Mouse (Mus musculus) stomach, embryonic 15.5 days (tissue): Measurements from ENCODE around the gene Alox8. TPM values are rescaled to one million over a fixed set of nuclear protein-coding genes. Genes with fewer than 3 reads are reported as not detected.

Experiments used
- ATAC-seq: fragments of 200-750 bp; cut with Nextera tagmentation; 2 replicates; pipeline ENCODE4 v1.8.0; 2017; ENCODE audit warnings: low read depth, moderate number of reproducible peaks, moderate TSS enrichment; ENCODE audit not compliant: insufficient read depth, low FRiP score
- H3K27ac ChIP-seq: fragments of 300-500 bp; sonication (generic); 2 replicates; pipeline ENCODE4 v1.5.1; 2015; ENCODE audit warnings: mild to moderate bottlenecking, inconsistent platforms
- H3K27me3 ChIP-seq: fragments of 300-500 bp; sonication (generic); replicated peaks from 2 replicates; pipeline ENCODE4 v1.6.1; 2015; ENCODE audit warnings: inconsistent platforms
- H3K36me3 ChIP-seq: fragments of 300-500 bp; sonication (generic); 2 replicates; pipeline ENCODE4 v1.6.1; 2015; ENCODE audit warnings: inconsistent platforms
- H3K4me1 ChIP-seq: fragments of 300-500 bp; sonication (generic); 2 replicates; pipeline ENCODE4 v1.6.1; 2015; ENCODE audit warnings: inconsistent platforms
- H3K4me2 ChIP-seq: fragments of 300-500 bp; sonication (generic); 2 replicates; pipeline ENCODE4 v1.6.1; 2015; ENCODE audit warnings: mild to moderate bottlenecking, inconsistent platforms
- H3K4me3 ChIP-seq: fragments of 300-500 bp; sonication (generic); replicated peaks from 2 replicates; pipeline ENCODE4 v1.5.1; 2015; ENCODE audit warnings: inconsistent platforms
- H3K9ac ChIP-seq: fragments of 300-500 bp; sonication (generic); 2 replicates; pipeline ENCODE4 v1.6.1; 2015; ENCODE audit warnings: inconsistent platforms
- H3K9me3 ChIP-seq: fragments of 300-500 bp; sonication (generic); 2 replicates; pipeline ENCODE4 v1.6.1; 2016; ENCODE audit warnings: inconsistent platforms
- WGBS: fragments of 180-500 bp; shearing (Covaris S2); methylation state at CpG from one replicate; pipeline ENCODE4 v1.1.7; 2015; 5-methylcytosine and 5-hydroxymethylcytosine counted together
- polyA plus RNA-seq: library from polyadenylated mRNA; unstranded; fragments of >200 nt; fragmentation: Nextera tagmentation; extraction: Ambion mirVana; gene quantifications from 2 replicates; pipeline ENCODE4 v1.2.1, GENCODE M21; 2015

Alox8 gene
- polyA plus RNA-seq, 1 experiment from 2014 or later = 0.31 TPM

- no peak overlapping the region for H3K4me2 ChIP-seq
- ATAC-seq = no peak
- H3K27me3 ChIP-seq = no peaks in the 10 kb centered on the region
- H3K4me1 ChIP-seq = no peaks in the 10 kb centered on the region
- no peak overlapping the region for H3K27ac ChIP-seq
- no peaks in the 10 kb centered on the region for H3K36me3 ChIP-seq
- no peak overlapping the region for H3K9ac ChIP-seq
- 74% methylated on average over 3 of the region's 3 CpGs for WGBS
- H3K4me3 ChIP-seq = no peak overlapping the region
- no peaks in the 10 kb centered on the region for H3K9me3 ChIP-seq
These were observed 19.1 kb downstream of the Alox8 start for GRCm38 (mm10) chr11:69178525-69178924.

GRCm38 (mm10) chr11:69174722-69175121 is 22.9 kb downstream of the Alox8 start:
- Histone ChIP-seq H3K27me3 (no peaks in the 10 kb centered on the region), H3K4me3 (no peak overlapping the region), H3K27ac (no peak overlapping the region), H3K4me1 (0 out of 2 replicates have a peak, but pooled peaks cover 2% of the 10 kb centered on the region), H3K4me2 (no peak overlapping the region), H3K9ac (no peak overlapping the region), H3K9me3 (no peaks in the 10 kb centered on the region), H3K36me3 (no peaks in the 10 kb centered on the region)
- ATAC-seq = no peak
- WGBS = 80% methylated on average over 7 of the region's 7 CpGs

GRCm38 (mm10) chr11:69172606-69173005 is 25.0 kb downstream of the Alox8 start:
- no peaks in the 10 kb centered on the region for H3K36me3 ChIP-seq
- H3K27me3 ChIP-seq = no peaks in the 10 kb centered on the region
- H3K4me3 ChIP-seq = no peak overlapping the region
- peak overlapping the region; percentile 1; the same call in 1 of the 2 replicates for H3K27ac ChIP-seq
- H3K4me2 ChIP-seq = no peak overlapping the region
- no peak for ATAC-seq
- H3K9ac ChIP-seq = no peak overlapping the region
- H3K4me1 ChIP-seq = 0 out of 2 replicates have a peak, but pooled peaks cover 2% of the 10 kb centered on the region
- H3K9me3 ChIP-seq = no peaks in the 10 kb centered on the region
- WGBS = 83% methylated on average over 2 of the region's 2 CpGs

- H3K36me3 ChIP-seq = no peaks in the 10 kb centered on the region
- no peak overlapping the region for H3K27ac ChIP-seq
- H3K4me3 ChIP-seq = no peak overlapping the region
- H3K9ac ChIP-seq = no peak overlapping the region
- H3K27me3 ChIP-seq = no peaks in the 10 kb centered on the region
- no peak overlapping the region for H3K4me2 ChIP-seq
- no peak; the same call in 1 of the 2 replicates for ATAC-seq
- 0 out of 2 replicates have a peak, but pooled peaks cover 2% of the 10 kb centered on the region for H3K4me1 ChIP-seq
- no peaks in the 10 kb centered on the region for H3K9me3 ChIP-seq
- WGBS = 32% methylated on average over 7 of the region's 7 CpGs
These were observed 26.0 kb downstream of the Alox8 start for GRCm38 (mm10) chr11:69171626-69172025.

- no peak overlapping the region for H3K4me2 ChIP-seq
- 78% methylated on average over 12 of the region's 12 CpGs for WGBS
These were observed 28.3 kb downstream of the Alox8 start for GRCm38 (mm10) chr11:69169313-69169712.

GRCm38 (mm10) chr11:69156800-69157199 is 40.8 kb downstream of the Alox8 start, which contains the start of gene Alox12b:
Alox12b (plus strand) TSS chr11:69156989.
- Histone ChIP-seq H3K27me3 (peaks cover 22% of the 10 kb centered on the region), H3K4me1 (peaks cover 5% of the 10 kb centered on the region; the same call in 1 of the 2 replicates), H3K4me3 (no peak within 1 kb of the TSS), H3K9me3 (no peaks in the 10 kb centered on the region), H3K27ac (no peak within 1 kb of the TSS), H3K9ac (no peak within 1 kb of the TSS), H3K4me2 (peak within 1 kb of the TSS; percentile 31; the same call in 1 of the 2 replicates), H3K36me3 (no peaks in the 10 kb centered on the region)
- WGBS = 2% methylated on average over 18 of the region's 18 CpGs
- ATAC-seq = 0 out of 2 replicates have a peak, but pooled peaks have one; percentile 43

More at GRCm38 (mm10) chr11:69169313-69169712, 28.3 kb downstream of the Alox8 start:
- H3K27ac ChIP-seq = no peak overlapping the region
- ATAC-seq = no peak
- no peaks in the 10 kb centered on the region for H3K27me3 ChIP-seq
- H3K9ac ChIP-seq = no peak overlapping the region
- H3K4me3 ChIP-seq = no peak overlapping the region
- H3K9me3 ChIP-seq = no peaks in the 10 kb centered on the region
- no peaks in the 10 kb centered on the region for H3K36me3 ChIP-seq
- 0 out of 2 replicates have a peak, but pooled peaks cover 2% of the 10 kb centered on the region for H3K4me1 ChIP-seq

GRCm38 (mm10) chr11:69155351-69155750 is 42.3 kb downstream of the Alox8 start:
- ATAC-seq = no peak
- WGBS = 33% methylated on average over 1 of the region's 1 CpGs
- H3K4me1 ChIP-seq = peaks cover 12% of the 10 kb centered on the region
- no peak overlapping the region for H3K9ac ChIP-seq
- no peak overlapping the region for H3K4me2 ChIP-seq
- no peak overlapping the region for H3K27ac ChIP-seq
- peaks cover 22% of the 10 kb centered on the region for H3K27me3 ChIP-seq
- no peaks in the 10 kb centered on the region for H3K9me3 ChIP-seq
- no peak overlapping the region for H3K4me3 ChIP-seq
- no peaks in the 10 kb centered on the region for H3K36me3 ChIP-seq

- Histone ChIP-seq H3K4me3 (no peak overlapping the region), H3K4me2 (no peak overlapping the region), H3K27ac (no peak overlapping the region), H3K4me1 (peaks cover 12% of the 10 kb centered on the region), H3K36me3 (no peaks in the 10 kb centered on the region), H3K9me3 (no peaks in the 10 kb centered on the region), H3K9ac (no peak overlapping the region), H3K27me3 (peaks cover 22% of the 10 kb centered on the region)
- no peak for ATAC-seq
- WGBS = 75% methylated on average over 8 of the region's 8 CpGs
These were observed 43.8 kb downstream of the Alox8 start for GRCm38 (mm10) chr11:69153831-69154230.

GRCm38 (mm10) chr11:69151004-69151403 is 46.6 kb downstream of the Alox8 start:
- Histone ChIP-seq H3K36me3 (no peaks in the 10 kb centered on the region), H3K4me3 (peak overlapping the region; percentile 19; the same call in 1 of the 2 replicates), H3K4me1 (peaks cover 7% of the 10 kb centered on the region; the same call in 1 of the 2 replicates), H3K27me3 (no peaks in the 10 kb centered on the region), H3K9ac (no peak overlapping the region), H3K9me3 (no peaks in the 10 kb centered on the region), H3K27ac (no peak overlapping the region), H3K4me2 (peak overlapping the region; percentile 51)
- whole genome bisulfite sequencing = 43% methylated on average over 6 of the region's 6 CpGs
- no peak for ATAC-seq

GRCm38 (mm10) chr11:69150444-69150843 is 47.2 kb downstream of the Alox8 start:
- Histone ChIP-seq H3K9ac (no peak overlapping the region), H3K4me2 (peak overlapping the region; percentile 51), H3K27me3 (no peaks in the 10 kb centered on the region), H3K27ac (no peak overlapping the region), H3K36me3 (no peaks in the 10 kb centered on the region), H3K4me1 (peaks cover 7% of the 10 kb centered on the region; the same call in 1 of the 2 replicates), H3K4me3 (peak overlapping the region; percentile 19; the same call in 1 of the 2 replicates), H3K9me3 (no peaks in the 10 kb centered on the region)
- ATAC-seq = no peak
- 5% methylated on average over 7 of the region's 7 CpGs for WGBS

- no peak overlapping the region for H3K4me3 ChIP-seq
These were observed 47.9 kb downstream of the Alox8 start for GRCm38 (mm10) chr11:69149728-69150127.

GRCm38 (mm10) chr11:69148451-69148960 is 49.1 kb downstream of the Alox8 start:
- Histone ChIP-seq H3K9ac (no peak overlapping the region), H3K9me3 (no peaks in the 10 kb centered on the region), H3K4me2 (no peak overlapping the region), H3K4me1 (peaks cover 7% of the 10 kb centered on the region; the same call in 1 of the 2 replicates), H3K27me3 (no peaks in the 10 kb centered on the region), H3K36me3 (no peaks in the 10 kb centered on the region), H3K4me3 (no peak overlapping the region), H3K27ac (no peak overlapping the region)
- 87% methylated on average over 5 of the region's 5 CpGs for WGBS
- no peak for ATAC-seq

More at GRCm38 (mm10) chr11:69149728-69150127, 47.9 kb downstream of the Alox8 start:
- H3K36me3 ChIP-seq = no peaks in the 10 kb centered on the region
- ATAC-seq = no peak
- H3K27me3 ChIP-seq = no peaks in the 10 kb centered on the region
- H3K4me1 ChIP-seq = peaks cover 7% of the 10 kb centered on the region; the same call in 1 of the 2 replicates
- WGBS = 72% methylated on average over 6 of the region's 6 CpGs
- H3K9ac ChIP-seq = no peak overlapping the region
- no peak overlapping the region for H3K27ac ChIP-seq
- no peak overlapping the region for H3K4me2 ChIP-seq
- no peaks in the 10 kb centered on the region for H3K9me3 ChIP-seq
